Mouse (Mus musculus) adrenal gland, postnatal 36 days (tissue): ENCODE data around the gene Plin3. TPM values are rescaled to one million over a fixed set of nuclear protein-coding genes. Genes with fewer than 3 reads are reported as not detected.

Source experiments
- DNase-seq, 2 experiments: peaks; one replicate each; pipeline ENCODE4 v3.0.0; 2021; ENCODE audit warnings: mixed read lengths in 1 of 2
- long read RNA-seq, 2 experiments: library from polyadenylated mRNA; stranded (forward); transcript quantifications; one replicate each; pipeline ENCODE4 v2.0.0; 2021; ENCODE audit warnings: borderline sequencing depth in 2 of 2
- total RNA-seq, 2 experiments: library from RNA; stranded (reverse); gene quantifications; 2 replicates each; pipeline ENCODE4 v1.2.3; 2021

Plin3 gene
- 100 to 1,000 TPM in 1 of 2 experiments, 10 to 100 TPM in 1; 51.4 to 106 TPM for total RNA-seq
- long read RNA-seq, experiment 1, transcript Plin3-201 (8 exons, 3,645 nt), result major isoform, 78 of 115 reads
- long read RNA-seq, experiment 1, partial matches to known transcripts, result 29 of 115 reads
- long read RNA-seq, experiment 1, other reads (novel, unspliced or antisense), result 8 of 115 reads
- long read RNA-seq, experiment 2, transcript Plin3-201 (8 exons, 3,645 nt), result major isoform, 24 of 37 reads
- long read RNA-seq, experiment 2, partial matches to known transcripts, result 6 of 37 reads
- long read RNA-seq, experiment 2, other reads (novel, unspliced or antisense), result 7 of 37 reads

DNA sequence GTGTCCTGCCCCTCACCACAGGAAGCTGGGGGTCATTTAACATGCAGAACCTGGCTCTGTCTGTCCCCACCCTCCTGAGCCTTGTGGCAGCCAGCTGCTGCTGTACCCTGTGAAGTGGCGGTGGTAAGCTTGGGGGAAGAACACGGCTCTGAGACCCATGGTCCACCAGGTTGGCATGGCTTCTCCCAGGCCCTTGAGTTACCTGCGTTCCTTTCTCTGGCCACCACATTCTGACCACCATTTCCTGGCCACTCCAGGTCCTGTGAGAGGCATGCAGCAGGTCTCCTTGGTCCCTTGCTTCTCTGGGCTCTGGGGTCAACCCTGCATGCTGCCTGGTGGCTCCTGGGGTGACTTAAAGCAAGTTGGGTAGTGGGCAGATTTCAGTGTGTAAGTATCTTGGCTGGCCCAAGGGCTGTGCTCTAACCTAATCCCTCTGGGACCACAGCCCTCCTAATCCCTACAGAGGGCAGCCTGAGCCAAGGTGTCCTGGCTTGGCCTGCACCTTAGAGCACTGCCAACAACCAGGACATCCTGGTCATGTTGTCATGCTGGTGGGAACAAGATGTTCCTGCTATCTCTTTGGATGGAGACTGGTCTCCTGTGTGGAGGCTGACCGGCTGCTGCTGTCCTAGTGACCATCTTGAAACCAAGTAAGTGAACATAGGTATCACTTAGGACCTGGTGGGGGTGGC, at the start of gene Plin3:
Gene Plin3 (minus strand): TSS at position 343 of the 692 bp plus-strand sequence.
- DNase-seq, result no peak

DNA sequence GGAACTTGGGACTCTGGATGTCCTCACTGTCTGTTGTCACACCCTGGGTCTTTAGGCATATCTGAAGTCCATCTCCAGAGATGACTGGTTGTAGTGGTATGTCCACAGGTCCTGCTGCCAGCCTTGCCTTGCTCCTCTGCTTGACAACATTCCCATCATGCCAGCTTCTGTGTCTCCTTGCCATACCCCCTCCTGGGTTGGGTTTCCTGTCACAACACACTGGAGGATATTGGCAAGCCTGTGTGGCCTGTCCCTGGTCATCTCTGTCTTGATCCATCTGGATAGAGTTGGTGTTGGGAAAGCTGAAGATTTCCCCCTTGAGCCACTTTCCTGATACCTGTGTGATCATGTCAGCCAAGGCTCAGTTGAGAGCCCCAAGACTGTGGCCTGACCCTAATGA, 48.0 kb upstream of the Plin3 start:
- DNase-seq, result no peak

DNA sequence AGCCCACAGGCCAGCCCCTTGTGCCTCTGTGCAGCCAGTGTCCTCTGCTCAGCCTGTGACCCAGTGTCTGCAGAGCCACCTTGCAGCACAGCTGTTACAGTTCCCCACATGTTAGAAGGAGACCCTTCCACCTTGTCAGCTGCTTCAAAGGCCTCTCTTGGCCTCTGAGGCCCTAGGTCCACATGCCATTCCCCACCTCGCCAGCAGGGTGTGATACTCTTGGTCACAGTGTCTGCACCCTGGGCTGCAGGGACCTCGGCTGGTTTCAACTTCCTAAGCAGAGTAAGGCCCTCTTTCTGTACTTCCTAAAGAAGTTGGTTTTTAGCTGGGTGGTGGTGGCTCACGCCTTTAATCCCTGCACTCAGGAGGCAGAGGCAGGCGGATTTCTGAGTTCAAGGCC, 46.2 kb upstream of the Plin3 start:
- DNase-seq, result peak; percentile 47 to 60

DNA sequence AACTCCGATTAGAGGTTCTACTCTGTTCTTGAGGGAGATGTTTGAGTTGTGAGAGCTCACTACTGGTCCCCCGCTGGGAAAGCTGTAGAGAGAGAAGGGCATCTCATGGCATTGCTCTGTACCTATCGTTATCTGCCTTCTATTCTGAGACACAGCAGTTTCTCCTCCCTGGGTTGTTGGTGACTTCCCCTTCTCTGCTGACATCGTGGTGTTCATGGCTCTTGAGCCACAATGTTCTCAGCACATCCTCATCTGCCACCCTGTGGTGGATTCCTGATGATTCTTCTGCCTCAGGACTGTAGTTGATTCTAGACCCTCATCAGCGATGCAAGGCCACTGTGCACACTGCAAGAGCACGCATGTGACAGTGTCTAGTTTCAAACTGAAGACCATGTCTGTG, 45.1 kb upstream of the Plin3 start:
- DNase-seq, result no peak

DNA sequence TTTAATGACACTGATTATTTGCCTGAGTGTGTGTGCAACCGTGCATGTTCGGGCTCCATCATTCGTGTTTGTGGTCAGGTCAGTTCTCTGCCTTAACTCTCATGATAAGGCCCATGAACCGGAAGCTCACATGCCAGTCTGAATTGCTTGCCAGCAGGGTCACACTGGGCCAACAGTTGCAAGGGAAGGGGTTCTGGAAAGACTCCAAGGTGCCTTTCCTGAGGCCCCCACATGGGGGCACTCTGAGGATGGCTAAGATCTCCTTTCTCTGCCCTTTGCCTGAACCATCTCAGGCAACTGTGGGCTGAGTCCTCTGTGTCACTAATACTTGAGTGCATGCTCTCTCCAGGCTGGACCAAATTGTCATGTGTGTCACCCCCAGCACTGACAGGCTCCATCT, 44.5 kb upstream of the Plin3 start:
- peak; percentile 61 to 64 for DNase-seq

DNA sequence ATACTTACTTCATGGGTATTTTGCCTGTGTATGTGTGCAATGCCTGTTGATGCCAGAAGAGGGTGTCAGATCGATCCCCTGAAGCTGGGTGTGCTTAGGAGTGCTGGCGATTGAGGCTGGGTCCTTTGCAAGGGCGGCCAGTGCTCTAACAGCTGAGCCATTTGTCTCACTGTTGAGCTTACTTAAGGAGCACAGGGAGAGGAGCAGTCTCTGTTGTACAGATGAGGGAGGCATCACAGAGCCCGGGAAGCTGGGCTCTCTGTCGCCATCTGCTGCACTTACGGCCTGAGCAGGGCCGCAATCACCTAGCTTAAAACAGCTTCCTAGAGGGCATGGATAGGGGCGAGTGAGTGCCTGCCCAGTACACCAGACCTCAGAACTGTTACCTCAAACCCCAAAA, 40.3 kb upstream of the Plin3 start:
- DNase-seq, result peak in 1 of 2 experiments; percentile 31

DNA sequence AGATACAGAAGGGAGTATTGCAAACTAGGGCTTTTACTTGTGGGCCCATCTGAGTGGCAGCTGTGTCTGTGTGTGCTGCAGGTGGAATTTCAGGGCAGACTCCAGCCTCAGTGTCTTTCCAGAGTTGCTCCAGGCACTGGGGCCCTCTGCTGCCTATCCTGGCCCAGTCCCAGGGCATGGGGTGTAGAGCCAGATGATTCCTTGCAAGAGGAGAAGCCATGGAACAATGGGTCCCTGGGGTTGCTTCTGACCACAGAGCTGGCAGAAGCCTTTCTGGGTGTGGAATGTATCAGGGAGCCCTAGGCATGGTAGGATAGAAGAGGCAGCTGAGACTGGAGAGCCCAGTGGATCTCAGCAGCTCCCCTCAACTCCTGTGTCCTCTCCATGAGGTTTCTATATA, 38.6 kb upstream of the Plin3 start:
- DNase-seq, result peak; percentile 31 to 60

DNA sequence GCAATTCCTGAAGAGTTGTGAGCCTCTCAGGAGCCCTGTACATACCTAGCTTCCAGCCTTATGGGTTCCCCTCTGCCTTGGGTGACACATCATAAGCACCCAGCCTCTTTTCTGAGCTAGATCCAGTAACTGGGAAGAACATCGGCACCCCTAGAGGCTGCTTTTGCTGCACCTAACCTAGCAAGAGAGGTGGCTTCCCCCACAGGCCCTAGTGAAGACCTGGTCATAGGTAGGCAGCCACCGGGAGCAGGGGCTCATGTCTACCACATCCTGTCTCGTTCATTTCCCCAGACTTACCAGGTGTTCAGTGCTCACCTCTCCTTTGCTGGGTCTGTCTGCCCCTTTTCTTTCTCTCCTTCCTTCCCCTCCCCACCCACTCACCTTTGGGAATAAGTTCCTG, 37.7 kb upstream of the Plin3 start:
- DNase-seq, result no peak

DNA sequence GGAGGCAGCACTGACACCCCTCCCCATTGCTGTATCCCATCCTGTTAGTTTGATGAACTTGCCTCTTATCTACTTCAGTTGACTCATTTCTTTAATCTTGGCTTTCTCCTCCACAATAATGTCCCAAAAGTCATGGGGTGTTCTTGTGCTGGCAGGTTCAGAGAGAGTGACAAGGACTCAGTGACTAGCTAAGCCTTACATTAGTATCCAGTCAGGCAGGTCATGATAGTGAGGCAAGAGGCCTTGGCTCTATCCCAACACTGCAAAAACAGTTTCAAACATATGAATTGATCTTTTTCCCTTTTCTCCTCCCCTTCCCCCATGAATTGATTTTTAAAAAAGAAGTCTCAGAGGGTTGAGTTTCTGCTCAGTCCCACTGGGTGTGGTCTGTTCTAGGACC, 36.6 kb upstream of the Plin3 start:
- DNase-seq, result peak; percentile 50 to 55

DNA sequence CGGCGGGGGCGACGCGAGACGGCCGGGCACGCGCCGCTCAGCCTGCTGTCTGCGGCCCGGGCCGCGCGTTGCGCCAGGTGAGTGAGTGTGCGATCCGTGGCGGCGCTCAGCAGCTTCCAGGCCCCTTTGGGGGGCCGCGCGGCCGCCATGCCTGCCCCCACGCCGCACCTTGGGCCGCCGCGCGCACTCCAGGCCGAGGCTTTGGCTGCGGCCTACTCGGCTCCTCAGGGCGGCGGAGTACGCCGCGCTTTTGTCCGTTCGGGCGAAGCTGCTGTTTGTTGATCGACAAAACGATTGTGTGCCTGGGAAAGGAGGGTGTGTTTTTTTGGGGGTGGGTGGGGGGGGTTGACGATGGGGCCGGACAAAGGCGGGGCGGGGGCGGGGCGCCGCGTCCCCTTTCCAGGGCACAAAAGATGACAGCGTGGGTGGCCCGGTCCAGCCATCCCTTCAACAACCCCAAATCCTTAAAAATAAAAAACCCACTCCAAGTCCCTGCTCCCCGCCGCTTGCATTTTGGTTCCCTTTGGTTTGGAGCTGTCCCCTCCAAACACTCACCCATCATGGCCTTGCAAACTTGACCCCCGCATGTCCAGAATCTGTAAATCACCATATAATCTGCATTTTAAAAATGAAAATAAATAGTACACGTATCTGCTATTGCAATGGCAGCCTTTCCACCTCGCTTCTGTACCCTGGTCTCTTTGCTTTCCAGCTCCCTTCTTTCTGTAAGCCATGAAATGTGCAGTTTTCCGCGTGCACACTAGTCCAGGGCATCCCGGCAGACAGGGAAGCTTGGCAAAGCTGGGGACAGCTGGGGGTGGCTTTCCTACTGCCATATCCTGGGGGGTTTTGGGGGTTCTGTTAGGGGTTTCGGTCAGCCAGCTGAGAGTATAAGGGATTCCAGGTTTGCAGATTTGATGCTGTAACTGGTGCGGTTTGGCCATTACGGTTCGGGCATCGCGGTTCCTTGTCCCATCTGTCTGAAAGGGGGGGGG, 33.8 kb upstream of the Plin3 start:
- peak; percentile 24 to 56 for DNase-seq

DNA sequence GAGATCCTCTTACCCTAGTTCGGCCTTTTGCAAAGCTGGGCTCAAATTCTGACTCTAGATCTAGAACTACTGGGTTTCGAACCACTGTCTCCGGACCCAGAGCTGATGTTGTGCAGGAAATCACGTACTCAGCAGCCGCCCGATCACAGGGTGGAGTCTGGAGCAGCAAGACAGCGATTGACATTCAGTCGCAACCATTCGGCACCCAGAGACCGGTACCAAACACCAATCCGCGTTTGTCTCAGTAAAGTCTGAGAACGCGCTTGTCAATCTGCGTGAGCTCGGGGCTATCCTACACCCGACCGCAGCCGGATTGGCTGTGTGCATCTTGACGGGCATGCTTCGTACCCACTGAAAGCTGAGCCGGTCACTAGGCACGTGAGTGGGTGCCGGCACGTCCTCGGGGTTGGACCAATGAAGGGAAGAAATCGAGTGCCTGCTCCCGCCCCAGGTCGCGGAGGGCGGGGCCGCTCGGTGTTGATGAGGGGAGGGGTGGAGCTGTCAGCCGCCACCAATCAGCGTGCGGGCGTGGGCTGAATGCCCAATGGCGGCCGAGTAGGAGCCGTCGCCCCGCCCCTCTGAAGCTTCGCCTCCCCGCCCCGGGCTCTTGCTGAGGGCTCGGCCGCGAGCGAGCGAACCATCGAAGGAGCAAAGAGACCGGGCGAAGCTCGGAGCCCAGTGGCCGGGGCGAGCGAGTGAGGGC, 32.9 kb upstream of the Plin3 start, which contains the start of gene Kdm4b:
Gene Kdm4b (plus strand): TSS at position 613 of the 703 bp plus-strand sequence.
- DNase-seq, result peak; percentile 99

DNA sequence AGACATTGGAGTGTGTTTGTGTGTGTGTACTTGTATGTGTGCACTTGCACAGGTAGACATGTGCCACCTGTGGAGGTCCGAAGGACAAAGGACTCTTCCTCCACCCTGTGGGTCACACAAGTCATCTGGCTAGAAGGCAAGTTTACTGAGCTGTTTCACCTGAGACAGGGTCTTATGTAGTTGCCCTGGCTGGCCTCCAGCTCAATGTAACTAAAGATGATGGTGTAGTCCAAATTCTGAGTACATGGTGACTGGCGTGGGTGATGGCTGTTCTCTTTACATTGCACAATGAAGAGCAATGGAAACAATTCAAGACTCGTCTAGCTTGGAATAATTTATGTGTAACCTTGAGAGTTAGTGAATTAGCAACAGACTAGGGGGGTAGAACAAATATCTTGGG, 31.7 kb upstream of the Plin3 start:
- no peak for DNase-seq

DNA sequence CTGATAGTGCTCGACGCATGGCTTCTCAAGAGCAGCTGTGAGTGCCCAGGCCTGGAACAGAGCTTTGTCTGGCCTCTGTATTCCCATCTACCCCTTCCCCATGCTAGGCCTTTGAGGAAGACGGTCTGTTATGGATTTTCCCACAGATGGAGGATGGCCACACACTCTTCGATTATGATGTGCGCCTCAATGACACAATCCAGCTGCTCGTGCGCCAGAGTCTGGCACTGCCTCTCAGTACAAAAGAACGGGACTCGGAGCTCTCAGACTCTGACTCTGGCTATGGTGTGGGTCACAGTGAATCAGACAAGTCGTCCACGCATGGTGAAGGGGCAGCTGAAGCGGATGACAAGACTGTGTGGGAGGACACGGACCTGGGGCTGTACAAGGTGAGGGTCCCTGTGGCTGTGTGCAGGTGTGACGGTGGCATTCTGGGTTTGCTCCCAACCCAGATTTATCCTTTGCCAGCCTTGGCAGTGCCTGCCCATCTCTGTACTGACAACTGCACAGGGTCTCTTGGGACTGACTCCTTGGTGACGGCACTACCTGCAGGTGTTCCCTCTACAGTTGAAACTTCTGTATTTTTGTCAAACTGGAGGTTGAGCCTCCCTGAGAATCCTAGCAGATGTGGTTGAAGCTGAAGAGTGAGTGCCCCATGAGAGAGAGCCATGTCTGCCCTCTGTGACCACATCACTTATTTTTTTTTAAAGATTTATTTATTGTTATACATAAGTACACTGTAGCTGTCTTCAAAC, 16.7 kb upstream of the Plin3 start:
- DNase-seq, result no peak

DNA sequence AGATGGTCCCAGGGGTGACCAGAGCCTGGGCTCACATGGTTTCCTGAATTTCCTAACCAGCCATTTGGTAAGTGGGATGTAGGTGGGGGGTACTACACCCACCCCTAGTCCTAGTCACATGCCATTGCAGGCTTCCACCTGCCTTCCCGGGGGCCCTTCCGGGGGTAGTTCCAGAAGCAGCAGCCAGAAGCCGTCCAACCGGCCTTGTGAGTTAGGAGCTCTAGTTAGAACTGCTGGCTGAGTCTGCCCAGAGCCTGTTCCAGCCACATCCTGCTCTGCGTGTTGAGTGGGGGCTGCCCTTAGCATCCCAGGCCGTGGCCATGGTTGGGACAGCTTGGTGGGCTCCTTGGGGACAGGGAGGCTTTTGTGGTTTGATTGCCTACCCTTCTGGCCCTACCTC, 15.4 kb upstream of the Plin3 start:
- no peak for DNase-seq

DNA sequence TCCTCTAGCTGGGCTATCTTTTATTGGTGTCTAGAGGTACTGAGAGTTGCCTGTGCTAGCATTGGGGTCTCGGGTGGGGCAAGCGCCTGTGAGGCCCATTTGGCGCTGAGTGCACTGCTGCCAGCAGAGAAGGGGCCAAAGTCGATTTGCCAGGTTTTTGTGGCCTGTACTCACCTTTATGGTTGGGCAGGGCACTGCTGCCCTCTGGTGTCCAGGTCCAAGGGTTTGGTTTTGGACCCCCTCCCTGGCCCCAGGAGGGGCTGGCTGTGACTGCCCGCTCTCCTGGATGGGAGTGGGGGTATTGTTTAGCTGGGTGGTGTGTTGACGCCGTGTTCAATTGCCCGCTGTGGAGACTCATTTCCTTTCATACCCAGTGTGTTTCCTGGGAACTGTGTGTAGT, 13.2 kb upstream of the Plin3 start:
- DNase-seq, result peak in 1 of 2 experiments; percentile 33

DNA sequence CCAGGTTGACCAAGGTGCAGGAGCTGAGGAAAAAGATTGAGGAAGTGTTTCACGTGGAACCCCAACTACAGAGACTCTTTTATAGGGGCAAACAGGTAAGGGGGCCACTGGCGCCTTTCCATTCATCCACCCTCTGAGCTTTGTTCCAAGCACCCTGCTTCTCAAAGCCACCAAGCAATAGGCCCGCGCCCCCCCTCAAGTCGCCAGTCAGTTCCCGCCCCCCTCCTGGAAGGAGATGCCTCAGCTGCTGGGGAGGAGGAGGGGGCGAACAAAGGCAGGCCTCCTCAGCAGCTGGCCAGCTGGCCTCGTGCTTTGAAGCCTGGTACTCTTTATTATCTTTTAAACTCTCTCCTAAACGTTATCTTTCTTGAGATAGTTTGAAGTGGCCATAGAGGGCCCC, 12.5 kb upstream of the Plin3 start:
- DNase-seq, result no peak

DNA sequence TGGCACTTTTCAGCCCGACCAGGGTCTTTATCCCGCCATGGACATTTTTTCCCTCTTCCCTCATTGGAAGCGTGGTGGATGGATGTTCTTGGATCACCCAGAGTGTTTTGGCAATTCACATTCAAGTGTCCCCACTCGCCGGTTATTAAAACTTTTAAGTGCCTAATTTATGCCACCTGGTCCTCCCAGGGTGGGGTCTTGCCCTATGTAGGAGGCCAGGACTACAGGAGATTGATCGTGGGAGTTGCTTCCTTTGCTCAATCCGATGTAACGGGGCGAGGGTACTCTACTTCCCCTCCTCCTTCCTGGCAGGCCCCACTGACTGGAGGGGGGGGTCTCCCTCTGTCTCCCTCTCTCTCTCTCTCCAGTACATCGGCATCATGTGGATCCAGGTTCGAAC, 12.0 kb upstream of the Plin3 start:
- DNase-seq, result no peak

DNA sequence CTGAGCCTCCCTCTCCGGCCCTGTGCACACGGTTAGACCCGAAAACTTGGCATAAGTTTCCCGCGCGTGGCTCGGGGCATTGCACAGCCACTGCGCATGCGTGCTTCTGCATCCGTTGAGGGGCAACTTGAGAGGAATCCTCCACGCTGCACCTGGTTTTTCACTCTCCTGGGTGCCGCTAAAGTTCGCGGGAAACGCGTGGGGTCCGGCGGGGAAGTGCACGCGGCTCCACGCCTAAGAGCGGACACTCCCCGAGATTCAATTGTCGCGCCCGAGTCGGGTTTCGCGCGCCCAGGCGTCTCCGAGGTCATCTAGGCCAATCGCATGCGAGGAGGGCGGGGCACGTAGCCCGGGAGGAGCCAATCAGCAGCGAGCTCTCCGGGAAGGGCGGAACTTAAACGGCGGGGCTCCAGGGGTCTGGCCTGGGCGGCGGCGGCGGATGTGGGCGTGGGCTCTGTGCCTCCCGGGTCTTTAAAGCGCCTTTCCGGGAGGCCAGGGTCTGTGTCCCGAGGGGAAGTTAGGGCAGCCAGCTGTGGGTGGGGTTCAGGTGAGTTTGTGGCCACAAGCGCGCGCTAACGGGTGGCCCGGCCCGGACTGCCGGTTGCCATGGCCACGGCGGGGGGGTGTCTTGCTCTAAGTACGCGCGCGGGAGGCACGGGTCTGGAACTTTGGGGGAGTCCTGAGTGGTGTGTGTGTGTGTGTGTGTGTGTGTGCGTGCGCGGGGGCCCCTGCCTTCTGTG, 11.3 kb upstream of the Plin3 start:
- peak; percentile 96 to 98 for DNase-seq

DNA sequence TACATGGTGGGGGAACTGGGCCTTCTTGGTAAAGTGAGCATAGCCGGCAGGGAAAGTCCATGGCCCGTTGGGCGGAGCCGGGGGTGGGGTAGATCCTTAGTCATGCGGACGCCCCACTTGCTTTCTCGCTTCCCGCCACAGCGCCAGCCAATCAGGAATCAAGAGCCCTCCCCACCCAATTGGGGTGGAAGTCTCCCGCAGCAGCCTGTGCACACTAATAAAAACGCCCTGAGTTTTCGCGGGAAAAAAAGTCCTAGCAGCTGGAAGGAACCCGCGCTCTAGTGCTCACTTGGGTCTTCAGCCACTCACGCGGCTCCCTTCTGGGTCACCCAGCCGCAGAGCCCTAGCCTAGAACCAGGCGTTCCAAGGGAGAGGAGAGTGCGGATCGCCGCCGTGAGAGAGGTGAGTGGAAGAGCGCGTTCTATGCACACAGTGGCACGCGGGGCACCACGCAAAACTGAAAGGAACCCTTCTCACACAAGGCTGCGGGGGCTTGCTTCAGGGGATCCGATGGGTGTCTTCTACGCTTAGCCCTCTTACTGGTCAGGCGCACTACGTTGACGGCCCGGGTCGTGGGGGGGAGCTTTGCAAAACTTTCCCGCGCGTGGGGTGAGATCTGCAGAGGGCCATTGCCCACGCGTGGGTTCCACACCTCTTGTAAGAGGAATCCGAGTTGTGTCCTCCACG, 10.6 kb upstream of the Plin3 start, which contains the start of gene Uhrf1:
Gene Uhrf1 (plus strand): TSS at position 162 of the 687 bp plus-strand sequence.
- DNase-seq, result peak; percentile 91 to 92
